Mouse (Mus musculus) hindbrain, embryonic 14.5 days (tissue): ENCODE measurements around the gene Klhl25. TPM values are rescaled to one million over a fixed set of nuclear protein-coding genes. Genes with fewer than 3 reads are reported as not detected.

ENCODE experiments used
- ATAC-seq: fragments of 200-750 bp; cut with Nextera tagmentation; 2 replicates; pipeline ENCODE4 v1.8.0; 2017; ENCODE audit warnings: moderate number of reproducible peaks, mild to moderate bottlenecking, moderate TSS enrichment, moderate library complexity; ENCODE audit not compliant: low FRiP score
- DNase-seq: peaks from one replicate; pipeline ENCODE4 v3.0.0-alpha.2; 2015; ENCODE audit warnings: low spot score
- H3K27ac ChIP-seq: fragments of 300-500 bp; sonication (generic); 2 replicates; pipeline ENCODE4 v1.5.1; 2014; ENCODE audit warnings: mild to moderate bottlenecking, moderate library complexity
- H3K27me3 ChIP-seq: fragments of 300-500 bp; sonication (generic); 2 replicates; pipeline ENCODE4 v1.6.1; 2014; ENCODE audit warnings: mild to moderate bottlenecking, low read length, mixed read lengths; ENCODE audit not compliant: control insufficient read depth, insufficient read depth
- H3K36me3 ChIP-seq: fragments of 300-500 bp; sonication (generic); replicated peaks from 2 replicates; pipeline ENCODE4 v1.6.1; 2014; ENCODE audit not compliant: control insufficient read depth, insufficient read depth
- H3K4me1 ChIP-seq: fragments of 300-500 bp; sonication (generic); replicated peaks from 2 replicates; pipeline ENCODE4 v1.6.1; 2014; ENCODE audit warnings: antibody characterized with exemption, low read length, mixed read lengths; ENCODE audit not compliant: control insufficient read depth, insufficient read depth
- H3K4me2 ChIP-seq: fragments of 300-500 bp; sonication (generic); replicated peaks from 2 replicates; pipeline ENCODE4 v1.6.1; 2014; ENCODE audit warnings: mild to moderate bottlenecking, moderate library complexity
- H3K4me3 ChIP-seq: fragments of 300-500 bp; sonication (generic); replicated peaks from 2 replicates; pipeline ENCODE4 v1.5.1; 2014; ENCODE audit warnings: mild to moderate bottlenecking, low read length
- H3K9ac ChIP-seq: fragments of 300-500 bp; sonication (generic); 2 replicates; pipeline ENCODE4 v1.6.1; 2014
- H3K9me3 ChIP-seq: fragments of 300-500 bp; sonication (generic); 2 replicates; pipeline ENCODE4 v1.6.1; 2016; ENCODE audit warnings: low read length; ENCODE audit not compliant: control insufficient read depth
- WGBS: fragments of 180-500 bp; shearing (Covaris S2); extraction: QIAGEN DNeasy Blood & Tissue Kit; methylation state at CpG from one replicate; pipeline ENCODE4 v1.1.7; 2014; 5-methylcytosine and 5-hydroxymethylcytosine counted together
- polyA plus RNA-seq: library from polyadenylated mRNA; unstranded; fragments of >200 nt; fragmentation: Nextera tagmentation; extraction: Ambion mirVana; gene quantifications from 2 replicates; pipeline ENCODE4 v1.2.1, GENCODE M21; 2014

The Klhl25 gene
- polyA plus RNA-seq, 1 experiment from 2014 or later, result 24.4 TPM

DNA sequence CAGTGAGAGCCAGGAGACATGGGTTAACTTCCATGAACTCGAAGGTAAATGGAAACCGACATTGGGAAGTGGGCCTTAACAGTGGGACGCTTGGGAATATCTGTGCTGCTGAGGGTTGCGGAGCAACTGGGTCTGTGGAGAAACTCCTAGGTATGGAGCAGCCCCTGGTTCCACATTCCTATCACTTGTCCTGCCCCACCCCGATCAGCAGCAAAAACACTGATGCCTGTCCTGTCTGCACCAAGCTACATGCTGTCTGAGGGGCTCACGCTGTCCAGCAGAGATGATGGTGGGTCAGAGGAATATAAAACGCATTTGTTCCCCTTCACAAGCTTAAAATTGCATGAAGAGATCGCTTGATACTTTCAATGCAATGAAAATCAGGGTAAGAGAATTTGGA, 32.1 kb downstream of the Klhl25 start:
- DNase-seq (no peak), ATAC-seq (peak; percentile 66)
- no peaks in the 10 kb centered on the region for H3K9me3 ChIP-seq
- H3K27ac ChIP-seq, result 0 out of 2 replicates have a peak overlapping the region, but pooled peaks have one; percentile 21
- no peaks in the 10 kb centered on the region for H3K27me3 ChIP-seq
- WGBS, result 72% methylated on average over 8 of the region's 8 CpGs
- H3K4me3 ChIP-seq, result no peak overlapping the region
- 0 out of 2 replicates have a peak overlapping the region, but pooled peaks have one; percentile 0 for H3K4me2 ChIP-seq
- no peak overlapping the region for H3K9ac ChIP-seq
- 0 out of 2 replicates have a peak, but pooled peaks cover 4% of the 10 kb centered on the region for H3K4me1 ChIP-seq
- H3K36me3 ChIP-seq, result no peaks in the 10 kb centered on the region; the same call in 1 of the 2 replicates

DNA sequence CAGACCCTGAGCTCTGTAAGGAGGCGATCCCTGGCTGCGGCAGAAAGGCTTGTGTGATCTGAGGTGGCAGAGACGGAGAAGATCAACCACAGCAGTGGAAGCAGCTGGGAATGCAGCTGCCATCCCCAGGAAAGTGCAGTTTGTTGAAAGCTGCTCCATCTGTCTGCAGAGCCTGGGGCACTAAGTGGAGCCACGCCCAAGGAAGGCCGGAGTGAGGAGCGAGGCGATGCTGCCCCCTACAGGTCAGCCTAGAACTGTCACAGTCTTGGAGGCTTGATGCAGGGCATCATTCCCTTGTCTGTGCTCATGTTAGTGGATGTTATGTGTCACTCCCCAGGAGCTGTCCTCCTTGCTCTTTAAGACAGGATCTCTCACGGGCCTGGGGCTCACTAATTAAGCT, 32.5 kb downstream of the Klhl25 start:
- Histone ChIP-seq H3K4me2 (0 out of 2 replicates have a peak overlapping the region, but pooled peaks have one; percentile 0), H3K4me3 (no peak overlapping the region), H3K27me3 (no peaks in the 10 kb centered on the region), H3K27ac (no peak overlapping the region), H3K36me3 (no peaks in the 10 kb centered on the region; the same call in 1 of the 2 replicates), H3K9me3 (no peaks in the 10 kb centered on the region), H3K4me1 (0 out of 2 replicates have a peak, but pooled peaks cover 4% of the 10 kb centered on the region), H3K9ac (no peak overlapping the region)
- ATAC-seq (peak; percentile 92), DNase-seq (peak; percentile 93)
- WGBS, result 4% methylated on average over 8 of the region's 8 CpGs

DNA sequence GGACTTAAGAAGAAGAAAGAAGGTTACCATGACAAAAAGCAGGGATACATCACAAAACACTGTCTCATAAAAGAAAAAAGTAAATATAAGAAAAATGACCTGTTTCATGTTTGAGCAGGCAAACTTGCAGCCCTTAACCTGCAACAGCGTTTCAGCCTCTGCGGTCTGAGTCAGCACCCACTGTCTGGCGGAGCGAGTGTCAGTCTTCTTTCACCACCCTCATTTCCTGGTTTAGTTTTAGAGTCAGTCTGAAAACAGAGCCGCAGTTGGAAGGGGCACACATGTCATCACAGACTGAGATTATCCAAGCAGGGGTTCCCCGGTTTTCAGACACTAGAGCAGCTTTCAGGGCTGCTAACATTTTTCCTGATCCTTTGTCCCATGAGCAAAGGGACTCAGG, 33.3 kb downstream of the Klhl25 start:
- WGBS, result 75% methylated on average over 6 of the region's 6 CpGs
- DNase-seq (no peak), ATAC-seq (no peak)

DNA sequence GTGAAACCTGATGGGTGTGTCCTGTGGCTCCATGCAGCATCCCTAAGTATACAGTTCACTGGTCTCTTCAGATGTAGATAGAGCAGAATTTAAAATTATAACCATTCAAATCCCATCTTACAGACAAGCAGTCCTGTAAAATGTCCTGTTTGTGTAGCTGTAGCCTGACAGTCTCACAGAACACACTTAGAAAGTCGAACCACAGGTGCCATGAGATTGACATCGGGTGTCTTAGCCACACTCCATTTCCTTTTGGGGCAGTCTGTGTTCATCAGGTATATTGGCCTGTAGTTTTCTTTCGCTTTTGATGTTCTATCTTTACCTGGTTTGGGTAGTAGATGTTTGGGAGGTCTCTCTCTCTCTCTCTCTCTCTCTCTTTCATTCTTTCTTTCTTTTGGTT, 33.7 kb downstream of the Klhl25 start:
- no peak overlapping the region for H3K27ac ChIP-seq
- H3K4me3 ChIP-seq, result no peak overlapping the region
- H3K4me1 ChIP-seq, result 0 out of 2 replicates have a peak, but pooled peaks cover 4% of the 10 kb centered on the region
- no peak overlapping the region for H3K9ac ChIP-seq
- 82% methylated on average over 3 of the region's 3 CpGs for WGBS
- H3K36me3 ChIP-seq, result no peaks in the 10 kb centered on the region
- DNase-seq (no peak), ATAC-seq (no peak)
- no peaks in the 10 kb centered on the region for H3K9me3 ChIP-seq
- no peaks in the 10 kb centered on the region for H3K27me3 ChIP-seq
- no peak overlapping the region for H3K4me2 ChIP-seq

More for the DNA sequence above, 33.3 kb downstream of the Klhl25 start:
- no peak overlapping the region for H3K27ac ChIP-seq
- no peaks in the 10 kb centered on the region for H3K9me3 ChIP-seq
- H3K4me2 ChIP-seq, result no peak overlapping the region
- 0 out of 2 replicates have a peak, but pooled peaks cover 4% of the 10 kb centered on the region for H3K4me1 ChIP-seq
- no peaks in the 10 kb centered on the region for H3K27me3 ChIP-seq
- no peaks in the 10 kb centered on the region for H3K36me3 ChIP-seq
- H3K9ac ChIP-seq, result no peak overlapping the region
- H3K4me3 ChIP-seq, result no peak overlapping the region

DNA sequence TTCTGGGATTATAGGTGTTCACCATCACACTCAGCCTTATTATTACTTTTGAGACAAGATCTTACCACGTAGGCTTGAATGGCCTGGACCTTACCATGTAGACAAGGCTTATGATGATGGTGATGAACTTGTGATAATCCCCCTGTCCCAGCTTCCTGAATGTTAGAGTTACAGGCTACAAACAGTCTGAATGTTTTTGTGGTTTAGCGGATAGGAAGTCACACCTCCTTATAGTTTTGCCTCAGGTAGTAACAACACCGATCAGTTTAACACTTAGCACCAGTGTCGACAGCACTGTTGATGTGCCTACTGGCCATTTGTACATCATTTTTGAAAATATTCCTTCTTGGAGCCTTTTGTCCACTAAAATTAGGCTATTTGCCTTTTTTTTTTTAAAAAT, 43.4 kb downstream of the Klhl25 start:
- Histone ChIP-seq H3K27me3 (no peaks in the 10 kb centered on the region), H3K4me2 (no peak overlapping the region), H3K4me3 (no peak overlapping the region), H3K9ac (no peak overlapping the region), H3K4me1 (no peaks in the 10 kb centered on the region), H3K27ac (no peak overlapping the region), H3K36me3 (no peaks in the 10 kb centered on the region), H3K9me3 (no peaks in the 10 kb centered on the region)
- DNase-seq, result no peak
- no peak for ATAC-seq
- WGBS, result 94% methylated on average over 4 of the region's 4 CpGs

DNA sequence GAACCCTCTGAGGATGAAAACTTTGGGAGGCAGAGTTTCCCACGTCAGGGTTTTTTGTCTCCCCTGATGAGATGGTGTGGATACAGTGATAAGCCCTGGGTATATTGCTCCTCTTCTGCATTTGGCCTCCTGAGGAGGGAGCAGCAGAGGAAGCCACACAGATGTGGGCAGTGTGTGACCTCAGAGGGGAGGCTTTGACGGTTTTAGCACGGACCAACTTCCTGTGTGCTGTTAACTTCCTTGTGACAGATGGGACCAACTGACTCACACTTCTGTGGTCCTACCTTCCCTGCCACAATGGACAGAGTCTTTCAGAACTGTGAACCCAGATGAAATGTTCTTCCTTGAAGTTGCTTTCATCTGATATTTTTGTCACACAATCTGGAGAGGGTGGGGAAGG, 44.6 kb downstream of the Klhl25 start:
- H3K9me3 ChIP-seq, result no peaks in the 10 kb centered on the region
- no peak overlapping the region for H3K4me2 ChIP-seq
- H3K36me3 ChIP-seq, result no peaks in the 10 kb centered on the region
- no peak overlapping the region for H3K4me3 ChIP-seq
- DNase-seq (no peak), ATAC-seq (no peak)
- H3K9ac ChIP-seq, result no peak overlapping the region
- H3K4me1 ChIP-seq, result no peaks in the 10 kb centered on the region
- H3K27ac ChIP-seq, result no peak overlapping the region
- WGBS, result 89% methylated on average over 3 of the region's 3 CpGs
- no peaks in the 10 kb centered on the region for H3K27me3 ChIP-seq

DNA sequence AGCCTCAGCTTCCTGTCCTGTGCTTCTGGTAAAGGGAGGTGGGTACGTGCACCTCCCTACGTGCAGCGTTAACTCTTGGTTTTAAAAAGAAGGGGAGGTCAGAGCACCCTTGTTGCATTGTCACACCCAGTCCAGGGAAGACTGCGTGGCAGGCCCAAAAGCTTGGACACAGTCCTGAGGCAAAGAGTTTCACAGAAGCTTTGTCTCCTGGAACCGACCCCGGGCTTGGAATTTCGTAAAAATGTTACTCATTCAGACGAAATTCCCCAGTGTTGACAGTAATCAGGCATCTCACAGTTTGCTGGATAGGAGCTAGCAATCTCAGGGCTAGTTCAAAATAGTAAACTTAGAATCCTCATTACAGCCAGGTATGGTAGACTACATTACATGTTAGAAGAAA, 45.6 kb downstream of the Klhl25 start:
- H3K4me3 ChIP-seq, result no peak overlapping the region
- ATAC-seq, result no peak
- no peak for DNase-seq
- no peaks in the 10 kb centered on the region for H3K36me3 ChIP-seq
- H3K4me1 ChIP-seq, result no peaks in the 10 kb centered on the region
- no peak overlapping the region for H3K9ac ChIP-seq
- no peak overlapping the region for H3K27ac ChIP-seq
- H3K4me2 ChIP-seq, result no peak overlapping the region
- no peaks in the 10 kb centered on the region for H3K9me3 ChIP-seq
- H3K27me3 ChIP-seq, result no peaks in the 10 kb centered on the region
- 85% methylated on average over 8 of the region's 8 CpGs for WGBS

DNA sequence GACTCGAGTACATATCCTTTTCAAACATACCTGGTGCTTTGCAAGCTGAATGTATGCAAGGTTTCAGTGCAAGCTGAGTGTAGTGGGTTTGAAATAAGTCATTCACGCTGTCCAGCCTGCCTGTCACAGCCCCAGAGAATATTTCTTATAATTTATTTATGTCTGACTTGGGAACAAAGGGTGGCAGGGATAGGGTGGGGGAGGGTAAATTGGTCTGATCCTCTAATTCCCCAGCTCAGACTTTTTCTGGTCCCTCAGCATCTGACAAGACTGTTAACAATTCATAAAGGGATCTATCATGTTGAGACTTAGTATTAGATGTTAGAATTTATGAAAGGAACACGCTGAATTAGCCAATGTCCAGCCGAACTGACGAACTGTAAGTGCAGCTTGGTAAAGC, 48.9 kb downstream of the Klhl25 start:
- WGBS, result 83% methylated on average over 5 of the region's 5 CpGs
- H3K27ac ChIP-seq, result no peak overlapping the region
- ATAC-seq, result no peak

DNA sequence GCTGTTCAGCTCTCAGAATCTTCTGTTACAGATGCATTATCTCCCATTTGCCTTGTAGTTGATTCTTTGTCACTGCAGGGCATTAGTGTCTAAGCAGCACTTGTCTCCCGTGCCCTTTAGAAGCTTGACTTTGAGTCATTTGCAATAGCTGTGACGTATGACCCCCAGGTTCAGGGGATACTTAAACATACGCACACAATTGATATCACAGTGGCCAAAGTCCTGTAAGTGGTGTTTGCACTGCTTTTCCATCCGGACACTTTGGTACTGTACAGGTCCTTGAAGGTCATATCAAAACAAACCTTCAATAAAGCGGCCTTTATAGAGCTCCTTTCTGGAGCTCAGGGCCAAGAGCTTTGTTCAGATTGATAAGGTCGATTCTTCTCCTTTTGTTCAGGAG, 51.0 kb downstream of the Klhl25 start:
- H3K27ac ChIP-seq, result no peak overlapping the region
- no peaks in the 10 kb centered on the region for H3K4me1 ChIP-seq
- DNase-seq (no peak), ATAC-seq (no peak)
- H3K27me3 ChIP-seq, result no peaks in the 10 kb centered on the region
- 37% methylated on average over 6 of the region's 6 CpGs for WGBS
- no peaks in the 10 kb centered on the region for H3K36me3 ChIP-seq
- H3K4me2 ChIP-seq, result no peak overlapping the region
- no peak overlapping the region for H3K9ac ChIP-seq
- no peaks in the 10 kb centered on the region for H3K9me3 ChIP-seq
- H3K4me3 ChIP-seq, result no peak overlapping the region

More for the DNA sequence above, 48.9 kb downstream of the Klhl25 start:
- DNase-seq, result no peak
- no peak overlapping the region for H3K9ac ChIP-seq
- no peaks in the 10 kb centered on the region for H3K9me3 ChIP-seq
- no peak overlapping the region for H3K4me3 ChIP-seq
- no peaks in the 10 kb centered on the region for H3K36me3 ChIP-seq
- H3K27me3 ChIP-seq, result no peaks in the 10 kb centered on the region
- H3K4me1 ChIP-seq, result no peaks in the 10 kb centered on the region
- H3K4me2 ChIP-seq, result no peak overlapping the region

DNA sequence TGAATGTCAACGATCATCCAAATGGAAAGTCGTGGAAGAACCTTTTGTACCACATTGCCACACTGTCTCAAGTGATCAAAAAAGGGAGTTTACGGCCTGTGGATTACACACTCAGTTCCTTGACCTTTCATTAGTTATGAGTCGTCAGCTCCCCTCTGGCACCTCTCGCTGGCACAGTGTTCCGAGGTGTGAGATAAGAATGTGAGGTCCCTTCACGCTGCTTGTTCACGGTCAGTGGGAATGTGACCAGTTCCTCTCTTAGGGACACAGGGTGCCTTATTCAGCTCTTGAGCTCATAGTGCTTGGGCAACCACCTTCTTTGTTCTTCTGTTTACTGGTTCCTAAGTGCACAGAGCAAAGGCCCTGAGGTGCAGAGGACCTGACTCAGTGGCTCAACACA, 51.4 kb downstream of the Klhl25 start:
- H3K4me2 ChIP-seq, result no peak overlapping the region
- DNase-seq, result no peak
- no peak for ATAC-seq
- no peaks in the 10 kb centered on the region for H3K27me3 ChIP-seq
- WGBS, result 19% methylated on average over 8 of the region's 8 CpGs
- no peaks in the 10 kb centered on the region for H3K36me3 ChIP-seq
- H3K4me3 ChIP-seq, result no peak overlapping the region
- no peak overlapping the region for H3K9ac ChIP-seq
- H3K9me3 ChIP-seq, result no peaks in the 10 kb centered on the region
- H3K4me1 ChIP-seq, result no peaks in the 10 kb centered on the region
- H3K27ac ChIP-seq, result no peak overlapping the region
